In genomic region chr5:34201396-34201795, GRCm38 (mm10) we compare ENCODE assay signal across 10 mouse cellular contexts. TPM values are rescaled to one million over a fixed set of nuclear protein-coding genes. Genes with fewer than 3 reads are reported as not detected.
A peak's percentile ranks its signal among the peaks of the same experiment; 100 is the strongest.
DNase-seq lines count a peak whose midpoint lies in the region; ATAC-seq and TF ChIP-seq lines count a peak whose summit lies in the region.
"Had no signal": no experiment of that assay in that cellular context is flagged by ENCODE, and none has a peak within 500 bp of the region (broad histone marks: within the 10 kb centered on the region; RNA-seq: fewer than 3 reads in every experiment).

No protein-coding gene starts in this region.

- no peaks in the 10 kb centered on the region for H3K27me3 ChIP-seq in forebrain, postnatal 0 days (ENCODE audit: insufficient read depth, low read length)
- H3K27me3 ChIP-seq in forebrain, embryonic 15.5 days, result no peaks in the 10 kb centered on the region
- H3K27me3 ChIP-seq in midbrain, postnatal 0 days (ENCODE audit: insufficient read depth, low read length), result no peaks in the 10 kb centered on the region
- H3K27me3 ChIP-seq in midbrain, embryonic 14.5 days (ENCODE audit: control insufficient read depth, insufficient read depth, low read length), result no peaks in the 10 kb centered on the region
- H3K27me3 ChIP-seq: midbrain, embryonic 15.5 days had no signal

- ATAC-seq in forebrain, postnatal 0 days, result peak; percentile 55; the same call in 1 of the 2 replicates
- ATAC-seq in forebrain, embryonic 15.5 days (replicated peaks), result no peak
- ATAC-seq in midbrain, postnatal 0 days (ENCODE audit: low FRiP score), result no peak
- ATAC-seq in midbrain, embryonic 14.5 days (ENCODE audit: low FRiP score, low TSS enrichment), result no peak
- no peak for ATAC-seq in erythroblast, adult 5-6 weeks (replicated peaks; ENCODE audit: low FRiP score, poor library complexity, severe bottlenecking)
- ATAC-seq: midbrain, embryonic 15.5 days had no signal

- no peak overlapping the region for H3K4me3 ChIP-seq in forebrain, postnatal 0 days (ENCODE audit: low read depth, low read length)
- H3K4me3 ChIP-seq in forebrain, embryonic 15.5 days, result no peak overlapping the region
- no peak overlapping the region for H3K4me3 ChIP-seq in midbrain, postnatal 0 days (ENCODE audit: low read depth, low read length)
- H3K4me3 ChIP-seq in midbrain, embryonic 14.5 days (replicated peaks; ENCODE audit: low read depth, low read length), result no peak overlapping the region
- H3K4me3 ChIP-seq: midbrain, embryonic 15.5 days had no signal

- H3K4me1 ChIP-seq in forebrain, postnatal 0 days (ENCODE audit: insufficient read depth), result no peaks in the 10 kb centered on the region
- peaks cover 19% of the 10 kb centered on the region for H3K4me1 ChIP-seq in forebrain, embryonic 15.5 days
- no peaks in the 10 kb centered on the region for H3K4me1 ChIP-seq in midbrain, postnatal 0 days (ENCODE audit: insufficient read depth, low read length)
- H3K4me1 ChIP-seq in midbrain, embryonic 14.5 days (ENCODE audit: control insufficient read depth, insufficient read depth, low read length), result no peaks in the 10 kb centered on the region
- H3K4me1 ChIP-seq: midbrain, embryonic 15.5 days had no signal

- no peak overlapping the region for H3K27ac ChIP-seq in forebrain, postnatal 0 days (ENCODE audit: low read depth, low read length)
- no peak overlapping the region for H3K27ac ChIP-seq in forebrain, embryonic 15.5 days (replicated peaks)
- H3K27ac ChIP-seq in midbrain, postnatal 0 days (ENCODE audit: low read depth, low read length), result no peak overlapping the region
- H3K27ac ChIP-seq in midbrain, embryonic 14.5 days (replicated peaks; ENCODE audit: low read depth, low read length), result no peak overlapping the region
- H3K27ac ChIP-seq: midbrain, embryonic 15.5 days had no signal

- no peak overlapping the region for H3K9ac ChIP-seq in forebrain, postnatal 0 days
- H3K9ac ChIP-seq in forebrain, embryonic 15.5 days (replicated peaks), result no peak overlapping the region
- H3K9ac ChIP-seq in midbrain, postnatal 0 days (replicated peaks; ENCODE audit: low read length, poor library complexity, severe bottlenecking), result no peak overlapping the region
- no peak overlapping the region for H3K9ac ChIP-seq in midbrain, embryonic 14.5 days (replicated peaks; ENCODE audit: low read length)
- H3K9ac ChIP-seq: midbrain, embryonic 15.5 days had no signal

- 53% methylated on average over 2 of the region's 2 CpGs for WGBS in forebrain, postnatal 0 days
- 67% methylated on average over 2 of the region's 2 CpGs for WGBS in forebrain, embryonic 15.5 days
- WGBS in midbrain, postnatal 0 days, result 79% methylated on average over 2 of the region's 2 CpGs
- 86% methylated on average over 2 of the region's 2 CpGs for WGBS in midbrain, embryonic 14.5 days

- no peaks in the 10 kb centered on the region for H3K9me3 ChIP-seq in forebrain, postnatal 0 days (ENCODE audit: low read length)
- H3K9me3 ChIP-seq in forebrain, embryonic 15.5 days, result no peaks in the 10 kb centered on the region
- no peaks in the 10 kb centered on the region for H3K9me3 ChIP-seq in midbrain, postnatal 0 days (ENCODE audit: low read length)
- no peaks in the 10 kb centered on the region for H3K9me3 ChIP-seq in midbrain, embryonic 14.5 days (ENCODE audit: control insufficient read depth, low read length)
- H3K9me3 ChIP-seq: midbrain, embryonic 15.5 days had no signal

- H3K4me2 ChIP-seq in forebrain, postnatal 0 days (ENCODE audit: low read depth), result no peak overlapping the region
- no peak overlapping the region for H3K4me2 ChIP-seq in forebrain, embryonic 15.5 days (replicated peaks)
- no peak overlapping the region for H3K4me2 ChIP-seq in midbrain, postnatal 0 days (ENCODE audit: low read depth, low read length, poor library complexity, severe bottlenecking)
- H3K4me2 ChIP-seq in midbrain, embryonic 14.5 days (ENCODE audit: low read length), result no peak overlapping the region
- H3K4me2 ChIP-seq: midbrain, embryonic 15.5 days had no signal

- no peak for DNase-seq in forebrain, postnatal 0 days
- peak; percentile 15 for DNase-seq in midbrain, postnatal 0 days (ENCODE audit: low spot score)
- DNase-seq in midbrain, embryonic 14.5 days, result no peak
- peak; percentile 51 for DNase-seq in kidney, postnatal 10 days
- DNase-seq in thymus, postnatal 14 days, result peak; percentile 63
- DNase-seq in neural tube, embryonic 10.5 days (ENCODE audit: extremely low spot score, low spot score), result no peak
- DNase-seq: cerebellum, adult 18-20 months had no signal

- TF ChIP-seq CTCF in forebrain, postnatal 0 days (IDR thresholded peaks at IDR 0.05; ENCODE audit: low read depth), result no peak
- TF ChIP-seq CTCF in midbrain, postnatal 0 days (IDR thresholded peaks at IDR 0.05), result no peak

- no peaks in the 10 kb centered on the region for H3K36me3 ChIP-seq in forebrain, postnatal 0 days (ENCODE audit: insufficient read depth)
- H3K36me3 ChIP-seq in forebrain, embryonic 15.5 days, result no peaks in the 10 kb centered on the region
- peaks cover 11% of the 10 kb centered on the region; the same call in 1 of the 2 replicates for H3K36me3 ChIP-seq in midbrain, postnatal 0 days (ENCODE audit: insufficient read depth, low read length)
- H3K36me3 ChIP-seq in midbrain, embryonic 14.5 days (ENCODE audit: control insufficient read depth, insufficient read depth, low read length), result no peaks in the 10 kb centered on the region
- H3K36me3 ChIP-seq: midbrain, embryonic 15.5 days had no signal

RNA-seq across cellular contexts. Expression of gene Mxd4, which starts 13.9 kb away (rescaled TPM):
- 75.9 and 88.9 TPM in 2 replicates for total RNA-seq in forebrain, postnatal 0 days (2014; rRNA removed)
- polyA plus RNA-seq in forebrain, postnatal 0 days (2015; fragmentation: Nextera tagmentation; extraction: Ambion mirVana), result 18.1 and 23.7 TPM in 2 replicates
- polyA plus RNA-seq in forebrain, embryonic 15.5 days (2015; fragmentation: Nextera tagmentation; extraction: Ambion mirVana), result 40.5 and 44.5 TPM in 2 replicates
- total RNA-seq in midbrain, postnatal 0 days (2014; rRNA removed), result 87.3 and 90.2 TPM in 2 replicates
- polyA plus RNA-seq in midbrain, postnatal 0 days (2015; fragmentation: Nextera tagmentation; extraction: Ambion mirVana), result 16.7 and 18.7 TPM in 2 replicates
- polyA plus RNA-seq in midbrain, embryonic 14.5 days (2014; fragmentation: Nextera tagmentation; extraction: Ambion mirVana), result 32.5 and 35.7 TPM in 2 replicates
- total RNA-seq in erythroblast, adult 5-6 weeks (2015; ENCODE audit: low replicate concordance), result 7.7 and 10.6 TPM in 2 replicates
- 3.8 and 5.4 TPM in 2 replicates for total RNA-seq in erythroblast, adult 5-6 weeks (2017; ENCODE audit: low replicate concordance)

RNA-seq across cellular contexts. Expression of gene Haus3, which starts 32.1 kb away (rescaled TPM):
- 6.0 and 11.4 TPM in 2 replicates for total RNA-seq in forebrain, postnatal 0 days (2014; rRNA removed)
- polyA plus RNA-seq in forebrain, postnatal 0 days (2015; fragmentation: Nextera tagmentation; extraction: Ambion mirVana), result 7.9 and 9.1 TPM in 2 replicates
- 19.1 and 20.9 TPM in 2 replicates for polyA plus RNA-seq in forebrain, embryonic 15.5 days (2015; fragmentation: Nextera tagmentation; extraction: Ambion mirVana)
- total RNA-seq in midbrain, postnatal 0 days (2014; rRNA removed), result 7.6 and 9.9 TPM in 2 replicates
- 8.2 and 10.3 TPM in 2 replicates for polyA plus RNA-seq in midbrain, postnatal 0 days (2015; fragmentation: Nextera tagmentation; extraction: Ambion mirVana)
- 12.8 and 16.4 TPM in 2 replicates for polyA plus RNA-seq in midbrain, embryonic 14.5 days (2014; fragmentation: Nextera tagmentation; extraction: Ambion mirVana)
- total RNA-seq in erythroblast, adult 5-6 weeks (2015; ENCODE audit: low replicate concordance), result 18.2 and 44.4 TPM in 2 replicates
- 45.2 and 58.7 TPM in 2 replicates for total RNA-seq in erythroblast, adult 5-6 weeks (2017; ENCODE audit: low replicate concordance)

RNA-seq across cellular contexts. Expression of gene Poln, which starts 32.1 kb away (rescaled TPM):
- total RNA-seq in forebrain, postnatal 0 days (2014; rRNA removed), result 0.05 and 0.15 TPM in 2 replicates
- polyA plus RNA-seq in forebrain, postnatal 0 days (2015; fragmentation: Nextera tagmentation; extraction: Ambion mirVana), result 0.13 and 0.48 TPM in 2 replicates
- 0.19 and 0.34 TPM in 2 replicates for polyA plus RNA-seq in forebrain, embryonic 15.5 days (2015; fragmentation: Nextera tagmentation; extraction: Ambion mirVana)
- total RNA-seq in midbrain, postnatal 0 days (2014; rRNA removed), result 0.05 and 0.42 TPM in 2 replicates
- 0.67 and 0.90 TPM in 2 replicates for polyA plus RNA-seq in midbrain, postnatal 0 days (2015; fragmentation: Nextera tagmentation; extraction: Ambion mirVana)
- polyA plus RNA-seq in midbrain, embryonic 14.5 days (2014; fragmentation: Nextera tagmentation; extraction: Ambion mirVana), result 0.27 and 0.58 TPM in 2 replicates
- 1.5 and 5.0 TPM in 2 replicates for total RNA-seq in erythroblast, adult 5-6 weeks (2015; ENCODE audit: low replicate concordance)
- 1.3 and 1.7 TPM in 2 replicates for total RNA-seq in erythroblast, adult 5-6 weeks (2017; ENCODE audit: low replicate concordance)

Comparison
In these comparisons a context has a peak if more than half of its experiments do, and no peak if none do; other contexts are left out.
1. DNase-seq: peak in midbrain, postnatal 0 days (single experiment), kidney, postnatal 10 days (single experiment) and thymus, postnatal 14 days (single experiment); none in forebrain, postnatal 0 days (single experiment), midbrain, embryonic 14.5 days (single experiment) and neural tube, embryonic 10.5 days (single experiment).